ENCODE assay signal across 28 mouse cellular contexts in genomic region chr16:17104600-17104999, GRCm38 (mm10). TPM values are rescaled to one million over a fixed set of nuclear protein-coding genes. Genes with fewer than 3 reads are reported as not detected.
A peak's percentile ranks its signal among the peaks of the same experiment; 100 is the strongest.
DNase-seq lines count a peak whose midpoint lies in the region; ATAC-seq and TF ChIP-seq lines count a peak whose summit lies in the region.
"Had no signal": no experiment of that assay in that cellular context is flagged by ENCODE, and none has a peak within 500 bp of the region (broad histone marks: within the 10 kb centered on the region; RNA-seq: fewer than 3 reads in every experiment).

No protein-coding gene starts in this region.

- WGBS in kidney, embryonic 16.5 days = 68% methylated on average over 4 of the region's 4 CpGs
- 45% methylated on average over 4 of the region's 4 CpGs for WGBS in lung, embryonic 16.5 days
- 48% methylated on average over 4 of the region's 4 CpGs for WGBS in lung, adult 2 months
- WGBS in stomach, embryonic 16.5 days = 65% methylated on average over 4 of the region's 4 CpGs
- WGBS in stomach, postnatal 0 days = 53% methylated on average over 4 of the region's 4 CpGs

- no peak for TF ChIP-seq EP300 in stomach, postnatal 0 days (optimal IDR thresholded peaks at IDR 0.05)

- no peak overlapping the region for H3K4me2 ChIP-seq in kidney, embryonic 16.5 days (replicated peaks; ENCODE audit: low read depth, low read length)
- no peak overlapping the region for H3K4me2 ChIP-seq in lung, embryonic 16.5 days (ENCODE audit: low read depth, low read length)
- H3K4me2 ChIP-seq in stomach, embryonic 16.5 days (ENCODE audit: low read depth, low read length) = no peak overlapping the region
- H3K4me2 ChIP-seq in stomach, postnatal 0 days (replicated peaks; ENCODE audit: low read depth) = no peak overlapping the region
- H3K4me2 ChIP-seq: embryonic facial prominence, embryonic 13.5 days; forebrain, embryonic 13.5 days; heart, embryonic 13.5 days; hindbrain, embryonic 14.5 days had no signal

- no peaks in the 10 kb centered on the region for H3K9me3 ChIP-seq in kidney, embryonic 16.5 days (ENCODE audit: low read length)
- H3K9me3 ChIP-seq in lung, embryonic 16.5 days (ENCODE audit: control insufficient read depth, low read length) = no peaks in the 10 kb centered on the region
- H3K9me3 ChIP-seq in stomach, embryonic 16.5 days (replicated peaks; ENCODE audit: control insufficient read depth, low read length) = no peaks in the 10 kb centered on the region
- no peaks in the 10 kb centered on the region for H3K9me3 ChIP-seq in stomach, postnatal 0 days (ENCODE audit: control insufficient read depth, low read length)
- H3K9me3 ChIP-seq: embryonic facial prominence, embryonic 13.5 days; forebrain, embryonic 10.5 days; forebrain, embryonic 13.5 days; G1E; heart, embryonic 10.5 days; heart, embryonic 13.5 days had no signal

- H3K36me3 ChIP-seq in kidney, embryonic 16.5 days (ENCODE audit: insufficient read depth, low read length) = peaks cover 38% of the 10 kb centered on the region
- peaks cover 27% of the 10 kb centered on the region for H3K36me3 ChIP-seq in lung, embryonic 16.5 days (ENCODE audit: control insufficient read depth, insufficient read depth, low read length)
- no peaks in the 10 kb centered on the region; the same call in 1 of the 2 replicates for H3K36me3 ChIP-seq in stomach, embryonic 16.5 days (ENCODE audit: control insufficient read depth, insufficient read depth, low read length)
- peaks cover 15% of the 10 kb centered on the region; the same call in 1 of the 2 replicates for H3K36me3 ChIP-seq in stomach, postnatal 0 days (ENCODE audit: control insufficient read depth, insufficient read depth, low read length)

- TF ChIP-seq CTCF in lung, adult 2 months (IDR thresholded peaks at IDR 0.05; ENCODE audit: insufficient read depth, low read length) = no peak
- TF ChIP-seq CTCF in stomach, postnatal 0 days (IDR thresholded peaks at IDR 0.05; ENCODE audit: low read depth) = no peak

- peak; percentile 38 for DNase-seq in kidney, postnatal 10 days
- no peak for DNase-seq in lung, adult 2 months
- no peak for DNase-seq in stomach, postnatal 0 days (ENCODE audit: low spot score)
- DNase-seq in urinary bladder, adult 2 months (ENCODE audit: low spot score) = no peak
- DNase-seq: adrenal gland, postnatal 10 days; adrenal gland, postnatal 36 days; B cell, adult 2 months; cerebellum, adult 18-20 months; cerebellum, adult 9-11 months; cerebellum, postnatal 25 days; gastrocnemius, postnatal 10 days; gastrocnemius, postnatal 36 days; heart, adult 2 months; heart, postnatal 14 days; heart, postnatal 4 days had no signal

- no peak overlapping the region for H3K9ac ChIP-seq in kidney, embryonic 16.5 days (replicated peaks; ENCODE audit: low read length)
- H3K9ac ChIP-seq in lung, embryonic 16.5 days (ENCODE audit: low read length) = no peak overlapping the region
- H3K9ac ChIP-seq in stomach, embryonic 16.5 days (ENCODE audit: low read length) = no peak overlapping the region
- no peak overlapping the region for H3K9ac ChIP-seq in stomach, postnatal 0 days (ENCODE audit: low read length)
- H3K9ac ChIP-seq: embryonic facial prominence, embryonic 13.5 days; forebrain, embryonic 13.5 days; heart, embryonic 13.5 days; hindbrain, embryonic 14.5 days had no signal

- TF ChIP-seq POLR2A in lung, adult 2 months (IDR thresholded peaks at IDR 0.05; ENCODE audit: borderline replicate concordance, extremely low read depth, low read depth, low read length) = no peak

- no peak overlapping the region for H3K27ac ChIP-seq in kidney, embryonic 16.5 days (ENCODE audit: low read length)
- H3K27ac ChIP-seq in lung, embryonic 16.5 days (ENCODE audit: low read length) = no peak overlapping the region
- H3K27ac ChIP-seq in stomach, embryonic 16.5 days (ENCODE audit: low read length) = no peak overlapping the region
- no peak overlapping the region for H3K27ac ChIP-seq in stomach, postnatal 0 days (replicated peaks)
- H3K27ac ChIP-seq: embryonic facial prominence, embryonic 13.5 days; forebrain, embryonic 10.5 days; forebrain, embryonic 13.5 days; heart, adult 2 months; heart, embryonic 10.5 days; heart, embryonic 13.5 days; hindbrain, embryonic 14.5 days; hindbrain, postnatal 0 days had no signal

- H3K27me3 ChIP-seq in kidney, embryonic 16.5 days (ENCODE audit: insufficient read depth, low read length) = no peaks in the 10 kb centered on the region
- H3K27me3 ChIP-seq in lung, embryonic 16.5 days (ENCODE audit: control insufficient read depth, insufficient read depth, low read depth, low read length) = no peaks in the 10 kb centered on the region
- no peaks in the 10 kb centered on the region for H3K27me3 ChIP-seq in stomach, embryonic 16.5 days (ENCODE audit: control insufficient read depth, insufficient read depth, low read length)
- H3K27me3 ChIP-seq in stomach, postnatal 0 days (ENCODE audit: control insufficient read depth, insufficient read depth, low read length) = no peaks in the 10 kb centered on the region
- H3K27me3 ChIP-seq: CH12.LX; embryonic facial prominence, embryonic 13.5 days; forebrain, embryonic 13.5 days; heart, embryonic 13.5 days had no signal

- H3K4me3 ChIP-seq in kidney, embryonic 16.5 days (ENCODE audit: low read length) = no peak overlapping the region
- no peak overlapping the region for H3K4me3 ChIP-seq in lung, embryonic 16.5 days (ENCODE audit: low read length)
- no peak overlapping the region for H3K4me3 ChIP-seq in lung, adult 2 months (replicated peaks; ENCODE audit: extremely low read depth, low read depth, low read length)
- H3K4me3 ChIP-seq in stomach, embryonic 16.5 days (replicated peaks; ENCODE audit: low read length) = no peak overlapping the region
- H3K4me3 ChIP-seq in stomach, postnatal 0 days (ENCODE audit: low read depth, low read length) = no peak overlapping the region
- H3K4me3 ChIP-seq: embryonic facial prominence, embryonic 13.5 days; forebrain, embryonic 10.5 days; forebrain, embryonic 13.5 days; heart, adult 2 months; heart, embryonic 10.5 days; heart, embryonic 13.5 days had no signal

- no peak for ATAC-seq in kidney, embryonic 16.5 days (ENCODE audit: low FRiP score, low TSS enrichment)
- peak; percentile 85 for ATAC-seq in lung, embryonic 16.5 days (ENCODE audit: low read depth)
- ATAC-seq in stomach, embryonic 16.5 days (ENCODE audit: insufficient read depth, low FRiP score) = peak; percentile 40; the same call in 1 of the 2 replicates
- ATAC-seq in stomach, postnatal 0 days (ENCODE audit: low FRiP score, low TSS enrichment) = no peak
- ATAC-seq: forebrain, embryonic 13.5 days; forebrain, embryonic 16.5 days; hindbrain, postnatal 0 days had no signal

- H3K4me1 ChIP-seq in kidney, embryonic 16.5 days (ENCODE audit: insufficient read depth, low read length) = peaks cover 9% of the 10 kb centered on the region
- H3K4me1 ChIP-seq in lung, embryonic 16.5 days (replicated peaks; ENCODE audit: control insufficient read depth, insufficient read depth, low read length) = peaks cover 21% of the 10 kb centered on the region
- H3K4me1 ChIP-seq in lung, adult 2 months (ENCODE audit: control insufficient read depth, insufficient read depth, low read length) = peaks cover 2% of the 10 kb centered on the region; the same call in 1 of the 2 replicates
- H3K4me1 ChIP-seq in stomach, embryonic 16.5 days (ENCODE audit: control insufficient read depth, insufficient read depth, low read length) = no peaks in the 10 kb centered on the region
- no peaks in the 10 kb centered on the region for H3K4me1 ChIP-seq in stomach, postnatal 0 days (replicated peaks; ENCODE audit: control insufficient read depth, insufficient read depth)

RNA-seq across cellular contexts. Expression of gene Ppil2, which starts 6.5 kb away (rescaled TPM):
- polyA plus RNA-seq in kidney, embryonic 16.5 days (2015; fragmentation: Nextera tagmentation; extraction: Ambion mirVana) = 150 and 161 TPM in 2 replicates
- polyA plus RNA-seq in lung, embryonic 16.5 days (2015; fragmentation: Nextera tagmentation; extraction: Ambion mirVana) = 143 and 146 TPM in 2 replicates
- polyA plus RNA-seq in lung, adult 2 months (2012; rRNA removed) = 66.5 and 74.0 TPM in 2 replicates
- 123 and 135 TPM in 2 replicates for polyA plus RNA-seq in stomach, embryonic 16.5 days (2015; fragmentation: Nextera tagmentation; extraction: Ambion mirVana)
- 61.5 and 72.4 TPM in 2 replicates for polyA plus RNA-seq in stomach, postnatal 0 days (2015; fragmentation: Nextera tagmentation; extraction: Ambion mirVana)
- polyA plus RNA-seq in urinary bladder, adult 2 months (2012; rRNA removed) = 86.8 and 97.1 TPM in 2 replicates

RNA-seq across cellular contexts. Expression of gene 2610318N02Rik, which starts 20.4 kb away (rescaled TPM):
- polyA plus RNA-seq in kidney, embryonic 16.5 days (2015; fragmentation: Nextera tagmentation; extraction: Ambion mirVana) = 57.5 and 60.6 TPM in 2 replicates
- polyA plus RNA-seq in lung, embryonic 16.5 days (2015; fragmentation: Nextera tagmentation; extraction: Ambion mirVana) = 23.8 and 28.7 TPM in 2 replicates
- polyA plus RNA-seq in lung, adult 2 months (2012; rRNA removed) = 0.89 and 1.2 TPM in 2 replicates
- polyA plus RNA-seq in stomach, embryonic 16.5 days (2015; fragmentation: Nextera tagmentation; extraction: Ambion mirVana) = 19.1 and 21.3 TPM in 2 replicates
- 3.5 and 4.4 TPM in 2 replicates for polyA plus RNA-seq in stomach, postnatal 0 days (2015; fragmentation: Nextera tagmentation; extraction: Ambion mirVana)
- polyA plus RNA-seq in urinary bladder, adult 2 months (2012; rRNA removed) = 0.50 and 0.74 TPM in 2 replicates

RNA-seq across cellular contexts. Expression of gene Sdf2l1, which starts 27.6 kb away (rescaled TPM):
- polyA plus RNA-seq in kidney, embryonic 16.5 days (2015; fragmentation: Nextera tagmentation; extraction: Ambion mirVana) = 95.5 and 105 TPM in 2 replicates
- polyA plus RNA-seq in lung, embryonic 16.5 days (2015; fragmentation: Nextera tagmentation; extraction: Ambion mirVana) = 85.6 and 88.8 TPM in 2 replicates
- polyA plus RNA-seq in lung, adult 2 months (2012; rRNA removed) = 29.1 and 37.2 TPM in 2 replicates
- polyA plus RNA-seq in stomach, embryonic 16.5 days (2015; fragmentation: Nextera tagmentation; extraction: Ambion mirVana) = 140 and 152 TPM in 2 replicates
- 170 and 176 TPM in 2 replicates for polyA plus RNA-seq in stomach, postnatal 0 days (2015; fragmentation: Nextera tagmentation; extraction: Ambion mirVana)
- 16.1 and 17.9 TPM in 2 replicates for polyA plus RNA-seq in urinary bladder, adult 2 months (2012; rRNA removed)

RNA-seq across cellular contexts. Expression of gene Ypel1, which starts 35.1 kb away (rescaled TPM):
- 43.2 and 44.8 TPM in 2 replicates for polyA plus RNA-seq in kidney, embryonic 16.5 days (2015; fragmentation: Nextera tagmentation; extraction: Ambion mirVana)
- 20.3 and 23.2 TPM in 2 replicates for polyA plus RNA-seq in lung, embryonic 16.5 days (2015; fragmentation: Nextera tagmentation; extraction: Ambion mirVana)
- polyA plus RNA-seq in lung, adult 2 months (2012; rRNA removed) = 1.2 and 2.2 TPM in 2 replicates
- polyA plus RNA-seq in stomach, embryonic 16.5 days (2015; fragmentation: Nextera tagmentation; extraction: Ambion mirVana) = 11.7 and 11.8 TPM in 2 replicates
- 5.9 and 6.2 TPM in 2 replicates for polyA plus RNA-seq in stomach, postnatal 0 days (2015; fragmentation: Nextera tagmentation; extraction: Ambion mirVana)
- 4.2 and 4.5 TPM in 2 replicates for polyA plus RNA-seq in urinary bladder, adult 2 months (2012; rRNA removed)

RNA-seq across cellular contexts. Expression of gene Ydjc, which starts 39.8 kb away (rescaled TPM):
- polyA plus RNA-seq in kidney, embryonic 16.5 days (2015; fragmentation: Nextera tagmentation; extraction: Ambion mirVana) = 7.2 and 7.8 TPM in 2 replicates
- 6.1 and 6.2 TPM in 2 replicates for polyA plus RNA-seq in lung, embryonic 16.5 days (2015; fragmentation: Nextera tagmentation; extraction: Ambion mirVana)
- 5.7 and 6.2 TPM in 2 replicates for polyA plus RNA-seq in lung, adult 2 months (2012; rRNA removed)
- 15.9 and 20.2 TPM in 2 replicates for polyA plus RNA-seq in stomach, embryonic 16.5 days (2015; fragmentation: Nextera tagmentation; extraction: Ambion mirVana)
- polyA plus RNA-seq in stomach, postnatal 0 days (2015; fragmentation: Nextera tagmentation; extraction: Ambion mirVana) = 19.8 and 21.3 TPM in 2 replicates
- 8.3 and 11.9 TPM in 2 replicates for polyA plus RNA-seq in urinary bladder, adult 2 months (2012; rRNA removed)

Comparison
In these comparisons a context has a peak if more than half of its experiments do, and no peak if none do; other contexts are left out.
1. ATAC-seq: peak in lung, embryonic 16.5 days (single experiment) and stomach, embryonic 16.5 days (single experiment); none in kidney, embryonic 16.5 days (single experiment) and stomach, postnatal 0 days (single experiment).